Mouse (Mus musculus): Measurements from ENCODE around the gene Trim10.
"Not testable (repeated sequence)": the region's sequence is repeated elsewhere in the genome, so short reads cannot be mapped to it uniquely, and the experiment has no call there.

Gene Trim10

GRCm38 (mm10) chr17:36861680-36862079 lies 7.7 kb upstream of the Trim10 start:
- no peak for DNase-seq

DNA sequence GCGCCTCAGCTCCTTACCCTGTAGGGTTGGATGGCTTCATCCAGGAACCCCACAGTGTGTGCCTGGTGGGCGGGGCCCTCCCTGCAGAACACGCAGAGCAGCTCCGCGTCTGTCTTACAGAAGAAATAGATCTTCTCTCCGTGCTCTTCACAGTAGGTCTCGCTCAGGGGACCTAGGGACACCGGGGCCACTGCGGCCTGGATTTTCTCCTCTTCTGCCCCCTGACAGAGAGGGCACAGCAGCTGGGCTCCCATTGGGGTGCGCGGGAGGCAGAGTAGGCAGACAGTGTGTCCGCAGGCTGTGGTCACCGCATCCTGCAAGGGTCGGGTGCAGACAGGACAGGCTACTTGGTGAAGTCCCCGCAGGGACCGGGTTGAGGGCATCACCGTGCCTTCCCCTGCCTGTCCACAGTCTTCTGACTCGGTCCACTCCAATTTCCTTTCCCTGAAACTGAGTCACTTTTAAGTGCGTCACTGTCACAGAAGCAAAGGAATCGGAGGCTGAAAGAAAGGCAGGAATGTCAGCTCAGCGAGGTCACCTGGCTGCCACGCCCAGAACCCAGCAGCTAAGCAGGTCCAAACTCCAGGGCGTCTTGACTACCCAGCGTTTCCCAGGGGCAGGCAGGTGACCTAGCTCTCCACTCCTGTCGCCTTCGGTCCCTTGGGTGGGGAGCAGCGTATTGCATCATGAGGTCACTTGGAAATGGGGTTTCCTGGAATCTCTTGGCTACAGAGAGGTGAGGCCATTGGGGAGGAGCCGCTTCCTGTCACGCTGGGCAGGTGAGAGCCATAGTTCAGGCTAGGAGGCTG lies 2.5 kb upstream of the Trim10 start, which contains the start of gene Trim15:
Gene Trim15, minus strand, starts transcription at position 492 of the 809 bp plus-strand sequence.
- no peak for DNase-seq

DNA sequence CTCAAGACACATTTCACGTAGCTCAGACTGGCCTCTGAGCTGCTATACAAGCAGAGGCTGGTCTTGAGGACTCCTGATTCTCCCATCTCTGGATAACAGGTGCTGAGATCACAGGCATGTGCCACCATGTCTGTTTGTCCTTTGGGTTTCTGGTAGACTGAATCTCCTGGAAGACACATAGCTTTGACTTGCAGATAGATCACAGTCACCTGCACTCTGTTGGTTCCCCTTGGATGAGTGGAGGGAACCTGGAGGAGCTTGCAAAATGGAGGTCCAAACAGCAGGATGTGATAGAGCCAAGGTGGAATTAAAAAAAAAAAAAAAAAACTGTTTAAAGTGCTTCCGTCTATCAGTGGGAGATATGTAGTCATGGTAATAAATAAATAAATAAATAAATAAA lies 538 bp upstream of the Trim10 start:
- no peak for DNase-seq

- peak; percentile 62 for DNase-seq
Measured at GRCm38 (mm10) chr17:36869955-36870810, 809 bp downstream of the Trim10 start.

- no peak for DNase-seq
Measured at GRCm38 (mm10) chr17:36874636-36875035, 5.3 kb downstream of the Trim10 start.

- DNase-seq = no peak
Measured at GRCm38 (mm10) chr17:36883350-36883749, 14.0 kb downstream of the Trim10 start.

GRCm38 (mm10) chr17:36885132-36885790 lies 15.9 kb downstream of the Trim10 start:
- DNase-seq = no peak

DNA sequence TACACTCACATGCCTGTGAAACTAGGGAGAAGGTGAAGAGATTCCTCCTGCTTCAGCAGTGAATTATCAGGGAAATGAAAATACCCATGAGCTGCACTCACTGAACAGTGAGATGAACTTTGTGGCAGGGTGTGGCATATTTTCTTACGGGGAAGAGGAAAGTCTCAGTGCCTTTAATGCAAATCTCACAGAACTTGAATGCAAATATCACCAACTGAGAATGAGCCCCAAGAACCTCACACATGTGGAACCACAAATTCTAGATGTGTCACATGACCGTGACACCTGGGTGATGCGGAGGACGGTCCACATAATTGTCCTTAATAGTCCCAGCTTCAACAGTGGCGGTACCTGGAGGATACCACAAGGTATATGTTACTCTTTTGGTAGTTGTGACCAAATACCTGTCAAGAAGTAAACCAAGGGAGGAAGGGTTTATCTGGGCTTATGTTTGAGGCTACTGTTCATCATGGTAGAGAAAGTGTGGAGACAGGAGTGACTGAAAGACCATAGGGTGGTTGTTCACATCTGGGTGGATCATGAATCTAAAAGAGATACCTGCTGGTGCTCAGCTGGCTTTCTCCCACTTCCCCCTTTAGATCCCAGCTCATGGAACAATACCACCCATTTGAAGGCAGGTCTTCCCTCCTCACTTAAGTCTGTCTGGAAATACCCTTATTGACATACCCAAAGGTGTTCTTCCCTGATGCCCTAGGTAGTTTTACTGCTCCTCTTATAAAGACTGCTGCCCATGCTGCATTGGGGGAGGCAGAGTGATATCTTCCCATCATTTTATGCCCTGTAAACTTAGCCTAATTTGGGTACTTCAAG lies 20.9 kb downstream of the Trim10 start, which contains the start of gene Trim40:
Gene Trim40, minus strand, starts transcription at position 51 of the 831 bp plus-strand sequence.
- DNase-seq = no peak

- DNase-seq = not testable (repeated sequence)
Measured at GRCm38 (mm10) chr17:36891496-36891895, 22.1 kb downstream of the Trim10 start.

DNA sequence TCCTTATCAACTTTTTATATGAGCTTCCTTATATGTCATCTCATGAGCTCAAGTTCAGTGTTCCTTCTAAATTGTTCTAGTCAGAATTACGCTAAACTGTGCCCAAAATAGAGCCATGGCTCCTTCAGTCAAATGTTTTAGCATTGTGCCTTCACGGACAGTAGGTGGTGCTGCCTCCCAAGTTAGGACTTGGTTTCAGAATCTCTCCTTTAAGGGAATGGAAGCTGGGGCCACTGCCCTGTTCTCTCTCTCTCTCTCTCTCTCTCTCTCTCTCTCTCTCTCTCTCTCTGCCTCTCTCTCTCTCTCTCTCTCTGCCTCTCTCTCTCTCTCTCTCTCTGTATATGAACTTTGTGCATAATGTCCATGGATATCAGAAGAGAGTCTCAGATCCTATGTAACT lies 23.0 kb downstream of the Trim10 start:
- peak; percentile 58 for DNase-seq

DNA sequence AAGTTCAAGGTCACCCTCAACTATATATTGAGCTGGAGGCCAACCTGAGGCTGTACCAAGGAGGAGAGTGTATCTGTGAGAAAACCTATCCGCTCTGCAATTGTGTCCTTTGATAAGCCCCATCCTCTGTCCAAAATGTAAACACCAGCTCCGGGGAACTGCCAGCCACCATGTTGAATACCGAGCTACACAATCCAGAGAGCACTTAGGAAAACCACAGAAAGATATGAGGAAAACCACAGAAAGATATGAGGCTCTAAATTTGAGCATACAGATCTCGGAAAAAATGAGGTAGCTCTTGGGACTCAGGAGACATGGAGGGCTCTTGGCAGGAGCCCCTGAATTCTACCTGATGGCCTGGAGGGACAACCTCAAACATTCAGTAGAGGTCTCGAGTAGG lies 24.0 kb downstream of the Trim10 start:
- no peak for DNase-seq

- DNase-seq = peak; percentile 68
Measured at GRCm38 (mm10) chr17:36896583-36896982, 27.2 kb downstream of the Trim10 start.

GRCm38 (mm10) chr17:36897065-36897464 lies 27.7 kb downstream of the Trim10 start:
- DNase-seq = no peak

DNA sequence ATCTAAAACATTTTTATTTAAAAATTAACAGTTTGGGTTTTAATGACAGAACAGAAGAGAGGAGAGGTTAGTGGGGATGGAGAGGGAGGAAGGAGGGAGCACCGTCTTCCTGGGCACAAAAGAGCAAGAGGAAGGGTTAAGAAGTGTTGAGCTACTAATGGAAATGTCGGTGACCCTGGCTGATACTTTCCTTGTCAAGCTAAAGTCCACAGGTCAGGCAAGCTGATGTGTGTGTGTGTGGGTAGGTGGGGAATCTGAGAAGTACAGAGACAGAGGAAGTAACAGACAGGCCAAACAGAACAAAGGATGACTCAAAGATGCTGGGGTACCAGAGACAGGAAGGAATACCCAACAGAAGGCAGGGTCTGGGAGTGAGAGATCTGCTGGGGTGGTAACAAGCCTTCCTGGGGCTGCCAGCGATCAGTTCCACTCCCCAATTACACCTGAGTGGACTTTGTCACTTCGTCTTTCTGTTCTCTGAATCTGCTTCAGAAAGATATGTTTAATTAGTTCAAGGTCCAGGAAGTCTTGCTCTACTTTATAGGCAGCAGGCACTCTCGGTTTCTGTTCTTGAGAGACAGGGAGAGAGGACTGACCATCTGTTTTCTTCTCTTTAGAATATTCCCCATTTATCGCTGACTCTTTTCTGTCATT lies 28.3 kb downstream of the Trim10 start, which contains the start of gene Trim31:
Gene Trim31, plus strand, starts transcription at position 567 of the 654 bp plus-strand sequence.
- no peak for DNase-seq

DNA sequence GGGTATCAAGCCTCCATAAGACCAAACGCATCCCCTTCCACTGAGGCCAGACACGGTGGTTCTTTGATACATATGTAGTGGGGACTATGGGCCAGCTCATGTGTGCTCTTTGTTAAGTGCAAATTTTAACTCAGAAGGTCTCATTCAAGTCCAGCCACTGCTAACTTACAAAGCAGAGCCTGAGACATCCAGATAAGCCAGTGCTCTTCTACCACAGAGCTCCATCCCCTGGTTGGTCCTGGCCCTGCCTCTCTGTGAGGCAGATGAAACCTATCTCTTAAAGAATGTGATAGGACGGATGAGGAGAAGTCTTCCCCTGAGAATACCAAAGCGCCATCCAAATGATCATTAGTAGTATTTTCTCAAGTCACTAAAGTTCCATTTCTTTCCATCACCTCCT lies 30.0 kb downstream of the Trim10 start:
- no peak for DNase-seq

DNA sequence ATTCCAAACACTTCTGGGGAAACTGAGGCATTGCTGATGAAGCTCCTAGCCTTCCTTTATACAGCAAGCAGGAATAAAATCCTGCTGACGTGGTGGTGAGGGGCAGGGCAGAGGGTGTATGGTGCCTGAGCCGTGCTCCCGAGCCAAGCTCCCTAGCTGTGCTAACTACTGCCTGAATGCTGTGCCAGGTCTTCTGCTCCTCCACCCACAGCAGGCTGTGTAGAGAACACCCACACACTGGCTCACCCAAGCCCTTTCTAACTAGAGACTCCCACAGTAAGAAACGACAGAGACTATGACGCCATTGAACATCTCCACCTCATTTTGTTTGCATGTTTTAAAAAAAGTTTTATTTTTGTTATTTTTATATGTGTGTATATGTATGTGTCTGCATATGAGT lies 30.6 kb downstream of the Trim10 start:
- DNase-seq = no peak

DNA sequence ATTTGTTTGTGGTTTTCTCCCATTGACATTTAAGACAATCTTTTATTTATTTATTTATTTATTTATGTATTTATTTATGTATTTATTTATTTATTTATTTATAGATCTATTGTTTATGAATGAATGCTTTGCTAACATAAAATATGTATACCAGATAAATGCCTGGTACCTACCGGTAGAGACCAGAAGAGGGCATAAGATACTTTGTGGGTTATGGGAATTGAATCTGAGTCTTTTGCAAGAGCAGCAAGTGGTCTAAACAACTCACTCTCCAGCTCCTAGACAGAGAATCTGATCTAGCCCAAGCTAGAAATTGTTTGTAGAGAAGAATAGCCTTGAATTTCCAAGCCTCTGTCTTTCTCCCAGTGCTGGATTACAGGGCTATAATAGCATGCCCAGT lies 31.3 kb downstream of the Trim10 start:
- DNase-seq = no peak

GRCm38 (mm10) chr17:36903651-36904050 lies 34.3 kb downstream of the Trim10 start:
- no peak for DNase-seq

DNA sequence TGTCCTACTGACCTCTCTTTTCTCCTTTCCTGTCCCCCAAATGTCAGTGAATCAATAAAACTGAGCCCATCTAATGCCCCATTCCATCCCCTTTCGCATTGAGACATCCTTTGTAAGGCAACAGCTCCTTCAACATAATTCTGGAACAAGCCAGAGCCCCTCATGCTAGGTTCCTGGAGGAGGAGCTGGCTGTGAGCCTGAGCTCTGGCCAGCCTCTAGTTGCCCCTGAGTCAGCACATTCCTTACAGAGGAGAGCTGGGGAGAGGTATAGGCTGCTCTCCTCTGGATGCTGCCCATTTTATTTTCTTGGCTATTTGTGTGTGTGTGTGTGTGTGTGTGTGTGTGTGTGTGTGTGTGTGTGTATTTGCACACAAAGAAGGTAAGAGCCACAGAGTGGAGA lies 38.9 kb downstream of the Trim10 start:
- peak; percentile 15 for DNase-seq

DNA sequence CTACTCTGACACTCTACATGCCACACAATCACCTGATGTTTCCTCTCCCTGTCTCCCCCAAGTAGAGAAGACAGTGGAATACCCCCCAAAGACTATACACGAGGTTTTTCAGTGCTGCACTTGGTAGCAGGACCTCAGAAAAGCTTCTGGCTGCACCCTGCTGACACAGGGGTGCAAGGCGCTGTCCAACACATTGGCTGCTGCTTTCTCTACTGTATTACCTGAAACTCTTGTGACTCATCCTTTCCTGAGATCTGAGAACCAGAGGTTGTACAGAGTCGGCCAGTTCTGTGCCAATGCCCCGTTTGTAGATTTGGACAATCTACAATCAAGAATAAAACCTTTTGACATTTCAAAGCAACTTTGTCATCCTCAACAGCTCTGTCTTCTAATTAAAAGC lies 40.4 kb downstream of the Trim10 start:
- no peak for DNase-seq

DNA sequence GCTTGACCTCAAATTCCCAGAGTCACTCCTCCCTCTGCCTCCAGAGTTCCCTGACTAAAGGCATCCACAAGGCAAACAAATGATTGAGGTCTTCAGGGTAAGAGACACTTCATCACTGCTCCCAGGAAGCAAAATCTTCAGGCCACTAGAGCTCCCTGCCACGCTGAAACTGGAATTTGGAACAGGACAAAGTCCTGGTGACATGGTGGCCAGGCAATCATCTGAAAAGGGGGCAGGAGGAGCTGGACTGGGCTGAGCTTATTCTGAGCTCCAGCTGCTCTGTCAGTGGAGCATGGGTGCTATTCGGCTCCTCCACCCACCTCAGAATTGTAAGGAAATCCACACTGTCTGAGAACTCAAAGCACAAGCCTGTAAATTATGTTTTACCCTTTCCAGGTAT lies 42.7 kb downstream of the Trim10 start:
- no peak for DNase-seq

DNA sequence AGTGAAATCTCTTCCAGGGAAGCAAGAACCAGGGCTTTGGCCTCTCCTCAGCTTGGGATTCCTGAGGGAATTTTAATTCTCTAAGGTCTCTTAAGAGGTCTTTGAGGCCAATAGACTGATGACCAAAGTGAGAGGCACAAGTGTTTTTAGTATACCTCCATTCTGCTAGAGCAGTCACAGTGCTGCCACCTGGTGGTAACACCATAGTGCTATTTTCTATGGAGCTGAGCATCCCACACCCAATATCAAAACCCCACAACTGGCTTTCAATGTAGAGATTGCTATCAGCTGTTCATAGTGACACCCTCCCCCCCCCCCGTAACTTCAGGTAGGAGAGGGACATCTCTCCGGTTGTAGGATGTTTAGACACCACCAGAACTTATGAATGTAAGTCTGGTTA lies 44.7 kb downstream of the Trim10 start:
- peak; percentile 92 for DNase-seq
